Mouse (Mus musculus): Measurements from ENCODE around the gene Notch4. TPM values are rescaled to one million over a fixed set of nuclear protein-coding genes. Genes with fewer than 3 reads are reported as not detected.

The Notch4 gene
- polyA plus RNA-seq, 1 experiment from 2014 or later = 13.1 TPM

DNA sequence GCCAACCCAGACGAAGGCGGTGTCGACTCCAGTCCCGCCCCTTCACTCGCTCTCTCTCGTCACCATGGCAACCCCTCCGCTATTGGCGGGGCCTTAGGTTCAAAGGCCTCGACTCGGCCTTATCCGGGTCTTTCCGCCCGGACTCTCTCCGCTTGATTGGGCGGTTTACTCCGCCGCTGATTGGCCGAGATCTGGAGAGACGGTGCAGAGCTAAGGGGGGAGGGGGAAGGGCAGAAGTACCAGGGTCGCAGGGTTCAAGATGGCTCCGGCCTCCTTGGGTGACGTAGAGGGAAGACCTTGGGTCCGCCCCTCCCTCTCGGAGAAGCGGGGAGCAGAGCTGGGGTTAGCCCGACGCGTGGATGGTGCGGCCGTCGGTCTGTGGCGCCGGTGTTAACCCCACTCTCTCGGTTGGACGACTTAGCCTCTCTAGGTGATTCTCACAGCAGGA is 40.0 kb downstream of the Notch4 start, which contains the start of gene Agpat1:
Agpat1 (plus strand) TSS at position 202 of the 448 bp plus-strand sequence.
- H3K4me1 ChIP-seq (ENCODE audit: control insufficient read depth, insufficient read depth, low read length) = peaks cover 23% of the 10 kb centered on the region
- H3K9ac ChIP-seq (ENCODE audit: low read length) = peak within 1 kb of the TSS; percentile 63
- peak; percentile 84 for ATAC-seq (ENCODE audit: insufficient read depth, low FRiP score, low TSS enrichment)
- H3K36me3 ChIP-seq (ENCODE audit: control insufficient read depth, insufficient read depth, low read length) = peaks cover 4% of the 10 kb centered on the region; the same call in 1 of the 2 replicates
- WGBS = under 1% methylated on average over 34 of the region's 35 CpGs
- peak within 1 kb of the TSS; percentile 86 for H3K4me3 ChIP-seq (ENCODE audit: low read depth, low read length)
- DNase-seq (ENCODE audit: low spot score) = peak; percentile 99
- no peaks in the 10 kb centered on the region for H3K27me3 ChIP-seq (ENCODE audit: control insufficient read depth, insufficient read depth, low read length)
- peak within 1 kb of the TSS; percentile 91 for H3K27ac ChIP-seq (ENCODE audit: low read depth, low read length)
- peak within 1 kb of the TSS; percentile 98 for H3K4me2 ChIP-seq (ENCODE audit: low read depth)
- H3K9me3 ChIP-seq (ENCODE audit: control insufficient read depth, low read length) = no peaks in the 10 kb centered on the region

DNA sequence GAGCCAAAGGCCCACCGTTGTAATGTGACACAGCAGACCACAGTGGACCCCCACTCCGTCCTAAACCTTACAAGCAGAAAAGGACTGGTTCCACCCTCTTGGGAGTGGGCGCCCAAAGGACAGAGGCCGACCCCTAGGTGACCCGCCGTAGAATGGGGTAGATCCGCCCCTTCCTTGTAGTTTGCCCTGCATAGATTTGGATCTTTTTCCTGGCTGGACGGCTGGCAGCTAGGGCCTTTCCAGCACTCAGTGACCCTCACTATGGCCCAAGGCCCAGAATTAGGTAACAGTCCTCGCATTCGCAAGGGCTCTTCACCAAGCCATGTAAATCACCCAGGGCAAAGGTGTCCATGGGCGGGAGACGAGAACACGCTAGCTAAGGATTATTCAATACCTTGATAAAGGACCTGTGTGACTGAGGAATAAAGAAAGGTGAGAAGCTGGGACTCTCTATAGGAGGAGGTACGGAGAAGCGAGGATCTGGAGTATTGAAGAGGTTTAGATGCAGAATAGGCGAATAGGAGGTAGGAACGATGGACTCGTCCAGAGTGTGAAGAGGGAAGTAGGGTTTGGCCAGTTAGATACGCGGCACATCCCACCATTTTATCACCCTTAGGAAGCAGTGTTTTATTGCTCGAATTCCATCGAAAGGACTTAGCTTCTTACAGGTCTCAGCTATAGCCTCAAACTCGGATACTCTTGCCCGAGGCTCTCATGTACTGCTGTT is 40.6 kb downstream of the Notch4 start:
- WGBS = 10% methylated on average over 24 of the region's 24 CpGs

DNA sequence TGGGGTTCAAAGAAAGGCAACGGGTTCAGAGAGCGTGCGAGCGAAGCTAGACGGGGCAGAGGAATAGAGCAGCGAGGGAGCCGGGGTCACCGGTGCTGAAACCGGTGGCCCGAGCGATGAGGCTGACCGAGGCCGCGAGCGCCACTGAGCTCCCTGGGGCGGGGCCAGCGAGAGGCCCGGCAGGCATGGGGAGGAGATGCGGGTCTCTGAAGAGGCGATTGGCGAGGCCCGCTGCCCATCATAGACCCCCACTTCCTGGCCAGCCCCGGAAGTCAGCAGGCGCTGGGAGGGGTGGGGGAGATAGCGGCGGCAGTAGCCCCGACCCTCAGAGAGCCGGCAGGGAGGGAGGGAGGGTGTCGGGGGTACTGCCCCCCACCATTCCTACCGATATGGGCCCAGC is 41.5 kb downstream of the Notch4 start:
- peak overlapping the region; percentile 86 for H3K4me3 ChIP-seq (ENCODE audit: low read depth, low read length)
- peak overlapping the region; percentile 91 for H3K27ac ChIP-seq (ENCODE audit: low read depth, low read length)
- no peaks in the 10 kb centered on the region for H3K9me3 ChIP-seq (ENCODE audit: control insufficient read depth, low read length)
- peak; percentile 32 for ATAC-seq (ENCODE audit: insufficient read depth, low FRiP score, low TSS enrichment)
- H3K4me2 ChIP-seq (ENCODE audit: low read depth) = peak overlapping the region; percentile 98
- DNase-seq (ENCODE audit: low spot score) = peak; percentile 96
- no peaks in the 10 kb centered on the region for H3K27me3 ChIP-seq (ENCODE audit: control insufficient read depth, insufficient read depth, low read length)
- H3K9ac ChIP-seq (ENCODE audit: low read length) = peak overlapping the region; percentile 88
- peaks cover 23% of the 10 kb centered on the region for H3K4me1 ChIP-seq (ENCODE audit: control insufficient read depth, insufficient read depth, low read length)
- peaks cover 3% of the 10 kb centered on the region for H3K36me3 ChIP-seq (ENCODE audit: control insufficient read depth, insufficient read depth, low read length)
- under 1% methylated on average over 30 of the region's 30 CpGs for WGBS

More for the DNA sequence above, 40.6 kb downstream of the Notch4 start:
- no peaks in the 10 kb centered on the region for H3K9me3 ChIP-seq (ENCODE audit: control insufficient read depth, low read length)
- peak overlapping the region; percentile 63 for H3K9ac ChIP-seq (ENCODE audit: low read length)
- H3K27me3 ChIP-seq (ENCODE audit: control insufficient read depth, insufficient read depth, low read length) = no peaks in the 10 kb centered on the region
- peak overlapping the region; percentile 91 for H3K27ac ChIP-seq (ENCODE audit: low read depth, low read length)
- peak overlapping the region; percentile 86 for H3K4me3 ChIP-seq (ENCODE audit: low read depth, low read length)
- peak overlapping the region; percentile 98 for H3K4me2 ChIP-seq (ENCODE audit: low read depth)
- H3K36me3 ChIP-seq (ENCODE audit: control insufficient read depth, insufficient read depth, low read length) = peaks cover 4% of the 10 kb centered on the region; the same call in 1 of the 2 replicates
- no peak for DNase-seq (ENCODE audit: low spot score)
- no peak; the same call in 1 of the 2 replicates for ATAC-seq (ENCODE audit: insufficient read depth, low FRiP score, low TSS enrichment)
- H3K4me1 ChIP-seq (ENCODE audit: control insufficient read depth, insufficient read depth, low read length) = peaks cover 23% of the 10 kb centered on the region

DNA sequence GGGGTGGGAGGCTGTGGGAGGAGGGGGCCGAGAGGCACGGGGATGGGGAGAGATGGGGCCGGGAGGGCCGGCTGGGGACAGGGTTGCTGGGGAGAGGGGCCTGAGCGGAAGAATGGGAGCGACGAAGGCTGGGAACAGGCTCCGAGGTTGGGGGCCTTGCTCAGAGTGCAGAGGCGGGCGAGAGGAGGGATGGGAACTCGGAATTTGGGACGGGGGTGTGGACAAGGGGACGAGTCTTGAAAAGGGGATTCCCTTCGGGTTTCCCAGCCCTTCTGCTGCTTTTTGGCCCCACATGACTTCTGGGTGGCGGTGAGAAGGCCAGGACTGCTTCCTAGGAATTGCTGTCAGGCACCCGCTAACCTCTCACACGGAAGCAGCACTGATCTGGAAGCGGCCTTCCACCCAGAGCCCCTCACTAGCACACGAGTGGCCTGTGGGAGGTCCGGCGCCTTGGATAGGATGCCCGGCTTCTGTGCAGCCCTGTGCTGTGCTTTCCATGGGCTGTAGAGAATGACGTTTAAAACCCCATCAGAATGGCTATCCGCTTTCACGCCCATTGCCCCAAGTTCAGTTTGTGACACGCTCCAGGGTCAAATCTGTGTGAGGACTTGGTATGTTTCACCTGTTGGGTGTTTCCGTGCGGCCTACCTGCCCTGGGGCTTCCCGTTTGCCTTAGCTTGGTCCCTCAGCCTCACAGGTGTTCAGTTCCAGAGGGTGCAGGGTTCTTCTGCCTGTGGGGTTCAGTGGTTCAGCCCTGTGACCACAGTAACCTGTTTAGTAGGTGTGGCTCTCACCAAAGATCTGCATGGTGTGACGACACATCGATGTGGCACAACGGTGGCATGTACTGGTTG is 42.3 kb downstream of the Notch4 start:
- no peaks in the 10 kb centered on the region for H3K9me3 ChIP-seq (ENCODE audit: control insufficient read depth, low read length)
- no peak for DNase-seq (ENCODE audit: low spot score)
- H3K27ac ChIP-seq (ENCODE audit: low read depth, low read length) = peak overlapping the region; percentile 75
- peak overlapping the region; percentile 86 for H3K4me3 ChIP-seq (ENCODE audit: low read depth, low read length)
- H3K36me3 ChIP-seq (ENCODE audit: control insufficient read depth, insufficient read depth, low read length) = peaks cover 4% of the 10 kb centered on the region
- H3K4me1 ChIP-seq (ENCODE audit: control insufficient read depth, insufficient read depth, low read length) = peaks cover 23% of the 10 kb centered on the region
- peak overlapping the region; percentile 98 for H3K4me2 ChIP-seq (ENCODE audit: low read depth)
- H3K9ac ChIP-seq (ENCODE audit: low read length) = peak overlapping the region; percentile 88
- WGBS = 19% methylated on average over 32 of the region's 32 CpGs
- no peak for ATAC-seq (ENCODE audit: insufficient read depth, low FRiP score, low TSS enrichment)
- H3K27me3 ChIP-seq (ENCODE audit: control insufficient read depth, insufficient read depth, low read length) = no peaks in the 10 kb centered on the region

DNA sequence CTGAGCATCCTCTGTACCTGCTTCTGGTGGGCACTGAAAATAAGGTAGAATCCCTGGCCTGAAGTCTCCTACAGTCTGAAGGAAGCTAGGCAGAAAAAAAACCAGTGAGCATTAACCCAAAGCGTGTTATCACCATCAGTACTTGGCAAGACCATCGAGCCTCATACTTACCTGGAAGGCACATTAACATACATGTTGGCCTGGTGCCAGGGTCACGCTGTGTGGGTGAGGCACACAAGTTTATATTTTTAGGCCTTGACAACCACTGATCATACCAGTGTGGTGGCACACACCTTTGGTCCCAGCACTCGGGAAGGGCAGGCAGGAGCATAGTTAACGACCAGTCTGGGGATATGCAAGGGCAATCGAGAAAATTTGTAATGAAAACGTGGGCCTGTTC is 43.9 kb downstream of the Notch4 start:
- no peak for DNase-seq (ENCODE audit: low spot score)
- Histone ChIP-seq H3K36me3 (ENCODE audit: control insufficient read depth, insufficient read depth, low read length) (peaks cover 8% of the 10 kb centered on the region), H3K4me1 (ENCODE audit: control insufficient read depth, insufficient read depth, low read length) (peaks cover 13% of the 10 kb centered on the region), H3K4me2 (ENCODE audit: low read depth) (no peak overlapping the region), H3K27ac (ENCODE audit: low read depth, low read length) (no peak overlapping the region), H3K27me3 (ENCODE audit: control insufficient read depth, insufficient read depth, low read length) (no peaks in the 10 kb centered on the region), H3K9ac (ENCODE audit: low read length) (no peak overlapping the region), H3K9me3 (ENCODE audit: control insufficient read depth, low read length) (no peaks in the 10 kb centered on the region), H3K4me3 (ENCODE audit: low read depth, low read length) (no peak overlapping the region)
- no peak for ATAC-seq (ENCODE audit: insufficient read depth, low FRiP score, low TSS enrichment)
- WGBS = 94% methylated on average over 7 of the region's 7 CpGs

DNA sequence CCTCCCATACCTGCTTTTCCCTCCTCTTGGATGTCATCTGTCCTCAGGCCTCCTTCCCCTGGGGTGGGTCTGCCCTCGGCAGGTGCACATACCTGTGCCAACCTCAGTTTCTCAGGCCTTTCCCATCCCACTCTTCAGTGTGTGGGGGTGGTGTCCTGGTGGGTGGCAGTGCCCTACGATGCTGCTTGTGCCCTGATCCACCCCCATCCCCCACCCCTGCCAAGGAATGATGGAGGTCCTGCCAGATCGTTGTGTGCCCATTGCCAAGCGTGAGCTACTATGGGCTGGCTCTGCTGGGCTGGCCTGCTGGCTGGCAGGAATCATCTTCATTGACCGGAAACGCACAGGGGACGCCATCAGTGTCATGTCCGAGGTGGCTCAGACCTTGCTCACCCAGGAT is 47.0 kb downstream of the Notch4 start:
- no peak overlapping the region for H3K4me3 ChIP-seq (ENCODE audit: low read depth, low read length)

DNA sequence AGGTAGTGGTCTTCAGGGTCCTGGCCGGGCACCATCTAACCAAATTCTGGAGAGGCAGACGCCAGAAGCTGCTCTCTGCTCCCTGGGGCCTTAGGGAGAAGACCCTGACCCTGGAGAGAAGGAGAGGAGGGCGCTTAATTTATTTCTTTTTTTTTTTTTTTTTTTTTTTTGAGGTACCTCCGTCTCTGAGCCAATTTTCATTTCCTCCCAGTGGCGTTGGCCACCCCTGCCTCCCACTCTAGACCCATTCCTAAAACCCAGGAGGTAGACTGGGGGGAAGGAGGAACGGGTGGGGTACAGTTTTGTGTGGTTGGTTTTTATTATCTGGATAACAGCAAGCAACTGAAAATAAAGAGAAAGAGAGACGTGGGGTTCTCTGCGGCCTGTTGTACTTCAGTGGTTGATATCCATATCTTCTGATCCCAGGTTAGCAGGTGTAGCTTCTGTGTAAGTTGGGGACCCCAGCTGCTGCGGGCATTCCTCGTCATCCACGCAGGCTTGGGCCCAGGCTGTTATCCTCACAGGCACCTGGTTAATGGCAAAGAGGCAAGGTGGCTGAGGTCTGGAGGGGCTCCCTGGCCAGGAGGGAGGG is 49.1 kb downstream of the Notch4 start:
- Histone ChIP-seq H3K27ac (ENCODE audit: low read depth, low read length) (no peak overlapping the region), H3K9me3 (ENCODE audit: control insufficient read depth, low read length) (no peaks in the 10 kb centered on the region), H3K36me3 (ENCODE audit: control insufficient read depth, insufficient read depth, low read length) (peaks cover 13% of the 10 kb centered on the region), H3K4me3 (ENCODE audit: low read depth, low read length) (no peak overlapping the region), H3K4me2 (ENCODE audit: low read depth) (no peak overlapping the region), H3K4me1 (ENCODE audit: control insufficient read depth, insufficient read depth, low read length) (no peaks in the 10 kb centered on the region), H3K9ac (ENCODE audit: low read length) (no peak overlapping the region), H3K27me3 (ENCODE audit: control insufficient read depth, insufficient read depth, low read length) (no peaks in the 10 kb centered on the region)
- ATAC-seq (ENCODE audit: insufficient read depth, low FRiP score, low TSS enrichment) (no peak), DNase-seq (ENCODE audit: low spot score) (no peak)
- 95% methylated on average over 11 of the region's 11 CpGs for WGBS

More for the DNA sequence above, 47.0 kb downstream of the Notch4 start:
- Histone ChIP-seq H3K9me3 (ENCODE audit: control insufficient read depth, low read length) (no peaks in the 10 kb centered on the region), H3K36me3 (ENCODE audit: control insufficient read depth, insufficient read depth, low read length) (peaks cover 13% of the 10 kb centered on the region), H3K27ac (ENCODE audit: low read depth, low read length) (no peak overlapping the region), H3K27me3 (ENCODE audit: control insufficient read depth, insufficient read depth, low read length) (no peaks in the 10 kb centered on the region), H3K4me2 (ENCODE audit: low read depth) (no peak overlapping the region), H3K9ac (ENCODE audit: low read length) (no peak overlapping the region), H3K4me1 (ENCODE audit: control insufficient read depth, insufficient read depth, low read length) (peaks cover 5% of the 10 kb centered on the region)
- DNase-seq (ENCODE audit: low spot score) (no peak), ATAC-seq (ENCODE audit: insufficient read depth, low FRiP score, low TSS enrichment) (no peak)
- 89% methylated on average over 8 of the region's 8 CpGs for WGBS

DNA sequence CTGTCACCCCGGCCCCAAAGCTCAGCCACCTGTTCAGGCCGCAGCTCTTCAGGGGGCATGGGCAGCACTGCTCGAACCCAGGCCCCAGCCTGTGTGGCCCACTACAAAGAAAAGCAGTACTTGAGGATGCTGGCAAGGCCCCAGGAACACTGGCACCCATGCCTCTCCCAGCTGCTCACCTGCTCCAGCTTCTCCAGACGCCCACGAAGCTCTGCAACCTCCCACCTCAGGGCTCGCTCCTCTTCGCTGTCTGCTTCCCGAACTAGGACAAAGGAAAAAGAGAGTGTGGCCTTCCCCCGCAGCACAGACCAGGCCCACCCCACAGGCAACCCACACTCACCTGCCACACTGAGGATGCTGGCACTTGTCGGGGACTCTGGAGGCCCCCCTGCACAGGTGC is 49.8 kb downstream of the Notch4 start:
- Histone ChIP-seq H3K9me3 (ENCODE audit: control insufficient read depth, low read length) (no peaks in the 10 kb centered on the region), H3K27ac (ENCODE audit: low read depth, low read length) (no peak overlapping the region), H3K4me3 (ENCODE audit: low read depth, low read length) (no peak overlapping the region), H3K4me2 (ENCODE audit: low read depth) (no peak overlapping the region), H3K4me1 (ENCODE audit: control insufficient read depth, insufficient read depth, low read length) (no peaks in the 10 kb centered on the region), H3K36me3 (ENCODE audit: control insufficient read depth, insufficient read depth, low read length) (peaks cover 13% of the 10 kb centered on the region), H3K27me3 (ENCODE audit: control insufficient read depth, insufficient read depth, low read length) (no peaks in the 10 kb centered on the region), H3K9ac (ENCODE audit: low read length) (no peak overlapping the region)
- DNase-seq (ENCODE audit: low spot score) = no peak
- WGBS = 88% methylated on average over 10 of the region's 10 CpGs
- ATAC-seq (ENCODE audit: insufficient read depth, low FRiP score, low TSS enrichment) = no peak

Measured in neural tube, embryonic 11.5 days (tissue).